Mouse (Mus musculus) lung, postnatal 0 days (tissue): Measurements from ENCODE around the gene Zfp108.

Source experiments
- CTCF ChIP-seq: IDR thresholded peaks from 2 replicates; pipeline ENCODE4 v1.5.1; 2016; ENCODE audit warnings: antibody characterized with exemption, mild to moderate bottlenecking
- EP300 ChIP-seq: IDR thresholded peaks from 2 replicates; pipeline ENCODE4 v1.6.1; 2016; ENCODE audit warnings: antibody characterized with exemption, mild to moderate bottlenecking, control low read depth

DNA sequence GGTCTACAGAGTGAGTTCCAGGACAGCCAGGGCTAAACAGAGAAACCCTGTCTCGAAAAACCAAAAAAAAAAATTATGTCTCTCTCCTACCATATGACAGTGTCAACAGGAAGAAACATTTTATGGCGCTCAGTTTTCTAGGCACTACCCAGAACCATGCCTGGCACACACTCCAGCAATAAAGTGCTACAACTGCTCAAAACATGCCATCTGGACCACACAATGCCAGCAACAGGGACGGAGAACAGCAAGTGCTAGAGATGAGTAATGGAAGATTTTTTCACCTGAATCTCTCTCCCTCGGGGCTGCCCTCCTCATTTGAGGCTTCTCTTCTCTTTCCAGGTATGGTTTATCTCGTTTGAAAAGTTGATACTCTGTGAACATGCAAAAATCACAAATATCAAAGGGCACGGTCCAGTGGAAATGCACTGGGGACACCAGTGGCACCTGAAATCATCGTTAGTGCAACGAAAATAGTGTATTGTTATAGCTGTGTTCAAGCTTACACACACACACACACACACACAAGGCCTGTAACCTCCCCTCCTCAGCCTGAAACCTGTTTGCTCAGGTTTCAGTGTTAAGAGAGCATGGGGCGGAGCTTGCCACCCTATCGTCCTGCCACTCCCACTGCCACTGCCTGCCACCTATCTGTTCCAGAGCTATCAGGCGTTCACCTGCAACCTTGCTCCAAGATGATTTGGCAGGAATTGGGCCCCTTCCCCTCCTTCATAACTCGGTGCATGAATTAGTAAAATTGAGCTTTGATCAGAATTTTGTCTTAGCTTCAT is 38.7 kb downstream of the Zfp108 start:
- no peak for TF ChIP-seq CTCF
- no peak for TF ChIP-seq EP300
